Mouse (Mus musculus): ENCODE data around the gene Pbxip1.

Gene Pbxip1

GRCm38 (mm10) chr3:89490790-89491189 lies 54.3 kb downstream of the Pbxip1 start:
- no peak for DNase-seq

GRCm38 (mm10) chr3:89491559-89491958 lies 55.1 kb downstream of the Pbxip1 start:
- DNase-seq, result no peak

- no peak for DNase-seq
Observed at GRCm38 (mm10) chr3:89492701-89493151, 56.2 kb downstream of the Pbxip1 start.

GRCm38 (mm10) chr3:89494630-89495029 lies 58.1 kb downstream of the Pbxip1 start:
- DNase-seq, result no peak

GRCm38 (mm10) chr3:89496366-89496765 lies 59.9 kb downstream of the Pbxip1 start:
- DNase-seq, result no peak

- DNase-seq, result no peak
Observed at GRCm38 (mm10) chr3:89499696-89500095, 63.2 kb downstream of the Pbxip1 start.

Measured in right cerebral cortex, adult 18-20 months (tissue).